9 mouse cellular contexts compared by ENCODE assay signal in the genomic region with DNA sequence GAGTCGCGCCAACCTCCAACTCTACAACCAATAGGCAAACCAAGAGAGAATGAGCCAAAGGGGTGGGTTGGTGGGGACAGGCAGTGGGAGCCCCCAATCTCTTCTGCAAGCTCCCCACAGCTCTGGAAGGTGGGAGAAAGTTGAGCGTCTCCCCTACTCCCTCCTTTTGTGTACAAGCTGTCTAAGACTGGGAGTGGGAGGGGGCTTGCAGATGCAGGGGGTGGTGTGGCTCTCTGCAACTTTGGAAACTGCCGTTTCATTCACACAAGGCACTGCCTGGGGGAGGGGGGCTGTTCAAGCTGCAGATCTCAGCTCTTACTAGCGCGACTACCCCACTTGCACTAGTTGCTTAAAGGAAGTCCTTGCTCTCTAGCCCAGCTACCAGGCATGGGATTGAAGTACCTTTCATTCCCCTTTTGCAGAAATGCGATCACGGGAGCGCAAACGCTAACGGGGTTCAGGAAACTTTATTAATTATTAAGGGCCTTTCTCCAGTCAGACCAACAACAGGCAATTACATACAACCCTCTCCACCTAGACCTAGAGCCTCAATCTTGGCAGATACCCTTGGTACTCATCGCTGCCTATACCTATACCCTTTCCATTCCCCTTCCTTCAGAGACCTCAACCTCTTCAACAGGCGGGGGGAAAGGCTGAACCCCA. TPM values are rescaled to one million over a fixed set of nuclear protein-coding genes. Genes with fewer than 3 reads are reported as not detected.
DNase-seq lines count a peak whose midpoint lies in the region; ATAC-seq lines count a peak whose summit lies in the region.
"Had no signal": no experiment of that assay in that cellular context is flagged by ENCODE, and none has a peak within 500 bp of the region (broad histone marks: within the 10 kb centered on the region; RNA-seq: fewer than 3 reads in every experiment).

No protein-coding gene starts in this region.

- H3K4me2 ChIP-seq in lung, embryonic 15.5 days, result peak overlapping the region; percentile 92
- H3K4me2 ChIP-seq in embryonic facial prominence, embryonic 12.5 days (replicated peaks), result peak overlapping the region; percentile 93
- H3K4me2 ChIP-seq in stomach, embryonic 16.5 days (ENCODE audit: low read depth, low read length), result peak overlapping the region; percentile 87

- H3K36me3 ChIP-seq in lung, embryonic 15.5 days, result peaks cover 12% of the 10 kb centered on the region
- peaks cover 13% of the 10 kb centered on the region for H3K36me3 ChIP-seq in embryonic facial prominence, embryonic 12.5 days
- peaks cover 45% of the 10 kb centered on the region for H3K36me3 ChIP-seq in midbrain, embryonic 10.5 days
- peaks cover 9% of the 10 kb centered on the region; the same call in 1 of the 2 replicates for H3K36me3 ChIP-seq in stomach, embryonic 16.5 days (ENCODE audit: control insufficient read depth, insufficient read depth, low read length)

- ATAC-seq in lung, embryonic 15.5 days (ENCODE audit: borderline replicate concordance, extremely low read depth, low FRiP score, low TSS enrichment), result no peak
- peak; percentile 11; the same call in 1 of the 2 replicates for ATAC-seq in embryonic facial prominence, embryonic 12.5 days (ENCODE audit: insufficient number of reproducible peaks, insufficient read depth, low FRiP score, low TSS enrichment)
- ATAC-seq in stomach, embryonic 16.5 days (ENCODE audit: insufficient read depth, low FRiP score), result no peak

- no peaks in the 10 kb centered on the region for H3K9me3 ChIP-seq in lung, embryonic 15.5 days
- no peaks in the 10 kb centered on the region for H3K9me3 ChIP-seq in embryonic facial prominence, embryonic 12.5 days
- no peaks in the 10 kb centered on the region for H3K9me3 ChIP-seq in midbrain, embryonic 10.5 days (replicated peaks)
- H3K9me3 ChIP-seq in stomach, embryonic 16.5 days (replicated peaks; ENCODE audit: control insufficient read depth, low read length), result no peaks in the 10 kb centered on the region

- peaks cover 33% of the 10 kb centered on the region for H3K4me1 ChIP-seq in lung, embryonic 15.5 days
- H3K4me1 ChIP-seq in embryonic facial prominence, embryonic 12.5 days, result peaks cover 20% of the 10 kb centered on the region
- peaks cover 37% of the 10 kb centered on the region for H3K4me1 ChIP-seq in midbrain, embryonic 10.5 days
- peaks cover 18% of the 10 kb centered on the region for H3K4me1 ChIP-seq in stomach, embryonic 16.5 days (ENCODE audit: control insufficient read depth, insufficient read depth, low read length)

- H3K27me3 ChIP-seq in lung, embryonic 15.5 days, result 0 out of 2 replicates have a peak, but pooled peaks cover 3% of the 10 kb centered on the region
- H3K27me3 ChIP-seq in embryonic facial prominence, embryonic 12.5 days, result no peaks in the 10 kb centered on the region
- peaks cover 22% of the 10 kb centered on the region for H3K27me3 ChIP-seq in midbrain, embryonic 10.5 days (ENCODE audit: low read depth, poor library complexity, severe bottlenecking)
- H3K27me3 ChIP-seq in stomach, embryonic 16.5 days (ENCODE audit: control insufficient read depth, insufficient read depth, low read length), result no peaks in the 10 kb centered on the region; the same call in 1 of the 2 replicates

- no peak for DNase-seq in lung, postnatal 25 days (ENCODE audit: low spot score)
- DNase-seq in heart, postnatal 4 days, result peak; percentile 31
- peak; percentile 44 to 47 for DNase-seq in layer of hippocampus, postnatal 14 days (ENCODE audit: low spot score in 2 of 2)
- no peak for DNase-seq in midbrain, embryonic 10.5 days (ENCODE audit: low spot score)
- no peak for DNase-seq in gastrocnemius, postnatal 36 days

- peak overlapping the region; percentile 92 for H3K27ac ChIP-seq in lung, embryonic 15.5 days
- peak overlapping the region; percentile 93 for H3K27ac ChIP-seq in embryonic facial prominence, embryonic 12.5 days
- peak overlapping the region; percentile 96 for H3K27ac ChIP-seq in midbrain, embryonic 10.5 days (replicated peaks)
- peak overlapping the region; percentile 82; the same call in 1 of the 2 replicates for H3K27ac ChIP-seq in stomach, embryonic 16.5 days (ENCODE audit: low read length)
- H3K27ac ChIP-seq: macrophage had no signal

- intact Hi-C loops in gastrocnemius, postnatal 36 days (cut with DNase I), result loop anchor here (5.0 to 10.0 kb wide), 2 partner anchors 158 to 616 kb away; no protein-coding TSS in a partner anchor

- H3K4me3 ChIP-seq in lung, embryonic 15.5 days, result peak overlapping the region; percentile 74
- peak overlapping the region; percentile 81 for H3K4me3 ChIP-seq in embryonic facial prominence, embryonic 12.5 days
- peak overlapping the region; percentile 94 for H3K4me3 ChIP-seq in midbrain, embryonic 10.5 days
- H3K4me3 ChIP-seq in stomach, embryonic 16.5 days (replicated peaks; ENCODE audit: low read length), result peak overlapping the region; percentile 81

- H3K9ac ChIP-seq in lung, embryonic 15.5 days, result peak overlapping the region; percentile 77
- H3K9ac ChIP-seq in embryonic facial prominence, embryonic 12.5 days, result peak overlapping the region; percentile 90
- peak overlapping the region; percentile 87 for H3K9ac ChIP-seq in stomach, embryonic 16.5 days (ENCODE audit: low read length)

- 1% methylated on average over 13 of the region's 13 CpGs for WGBS in lung, embryonic 15.5 days
- WGBS in embryonic facial prominence, embryonic 12.5 days, result under 1% methylated on average over 13 of the region's 13 CpGs
- WGBS in midbrain, embryonic 10.5 days, result 0% methylated on average over 13 of the region's 13 CpGs
- under 1% methylated on average over 13 of the region's 13 CpGs for WGBS in stomach, embryonic 16.5 days

RNA-seq across cellular contexts. Expression of gene Mycn, which starts 1.1 kb away (rescaled TPM):
- 57.3 and 58.8 TPM in 2 replicates for polyA plus RNA-seq in lung, embryonic 15.5 days (2015; fragmentation: Nextera tagmentation; extraction: Ambion mirVana)
- 72.0 and 73.7 TPM in 2 replicates for polyA plus RNA-seq in embryonic facial prominence, embryonic 12.5 days (2016; fragmentation: Nextera tagmentation; extraction: Ambion mirVana)
- total RNA-seq in heart, postnatal 4 days (2021), result 10 to 100 TPM; 14.3 to 16.6 TPM
- total RNA-seq in layer of hippocampus, postnatal 14 days (2021), result 10 to 100 TPM; 19.1 to 21.3 TPM
- polyA plus RNA-seq in midbrain, embryonic 10.5 days (2016; fragmentation: Nextera tagmentation; extraction: Ambion mirVana), result 119 and 141 TPM in 2 replicates
- polyA plus RNA-seq in stomach, embryonic 16.5 days (2015; fragmentation: Nextera tagmentation; extraction: Ambion mirVana), result 22.3 and 26.5 TPM in 2 replicates
- under 1 TPM; 0.42 to 0.84 TPM for total RNA-seq in gastrocnemius, postnatal 36 days (2021)
- polyA plus RNA-seq: macrophage had no signal

Comparison
In these comparisons a context has a peak if more than half of its experiments do, and no peak if none do; other contexts are left out.
1. DNase-seq: peak in heart, postnatal 4 days (single experiment) and layer of hippocampus, postnatal 14 days (2 of 2); none in lung, postnatal 25 days (single experiment), midbrain, embryonic 10.5 days (single experiment) and gastrocnemius, postnatal 36 days (0 of 2).
2. Peak in every context shown above with its lines, with median percentiles within 50 percentile points of each other: H3K27ac ChIP-seq, H3K4me2 ChIP-seq, H3K4me3 ChIP-seq and H3K9ac ChIP-seq.